Mouse (Mus musculus) C2C12 (cell line): Measurements from ENCODE around the gene Frmd4a. TPM values are rescaled to one million over a fixed set of nuclear protein-coding genes. Genes with fewer than 3 reads are reported as not detected.

Experiments
- H3K27me3 ChIP-seq: one replicate; pipeline ENCODE4 v1.6.1; 2011; ENCODE audit not compliant: control insufficient read depth, insufficient read depth, insufficient read length
- H3K36me3 ChIP-seq: one replicate; pipeline ENCODE4 v1.6.1; 2011; ENCODE audit not compliant: control insufficient read depth, insufficient read depth
- H3K4me3 ChIP-seq: one replicate; pipeline ENCODE4 v1.5.1; 2011; ENCODE audit warnings: mild to moderate bottlenecking, control low read depth; ENCODE audit not compliant: poor library complexity, insufficient read depth, severe bottlenecking
- H3K79me2 ChIP-seq: one replicate; pipeline ENCODE4 v1.6.1; 2011; ENCODE audit not compliant: control insufficient read depth, insufficient read depth
- H3K79me3 ChIP-seq: one replicate; pipeline ENCODE4 v1.6.1; 2011; ENCODE audit warnings: low read depth, control low read depth
- H3ac ChIP-seq: one replicate; pipeline ENCODE3; 2011; ENCODE audit warnings: low read depth; ENCODE audit not compliant: control insufficient read depth, insufficient read length
- CEBPB ChIP-seq: IDR thresholded peaks from one replicate; pipeline ENCODE4 v1.6.1; 2011; ENCODE audit warnings: low read depth, mild to moderate bottlenecking, control low read depth, moderate library complexity
- CTCF ChIP-seq: IDR thresholded peaks from one replicate; pipeline ENCODE4 v1.5.1; 2011; ENCODE audit not compliant: control insufficient read depth, insufficient read depth, insufficient read length
- FOSL1 ChIP-seq: IDR thresholded peaks from one replicate; pipeline ENCODE4 v1.8.0; 2011; ENCODE audit warnings: mild to moderate bottlenecking, low read length; ENCODE audit not compliant: poor library complexity, insufficient read depth, severe bottlenecking
- MAX ChIP-seq: IDR thresholded peaks from one replicate; pipeline ENCODE4 v1.6.1; 2011; ENCODE audit warnings: mild to moderate bottlenecking, control low read depth
- MYOD1 ChIP-seq: IDR thresholded peaks from one replicate; pipeline ENCODE4 v1.6.1; 2011; ENCODE audit warnings: low read depth; ENCODE audit not compliant: control insufficient read depth, insufficient read length
- MYOG ChIP-seq: IDR thresholded peaks from one replicate; pipeline ENCODE4 v1.6.1; 2011; ENCODE audit not compliant: control insufficient read depth, insufficient read length; ENCODE audit errors: extremely low read depth
- USF1 ChIP-seq: IDR thresholded peaks from one replicate; pipeline ENCODE4 v1.6.1; 2011; ENCODE audit warnings: low read depth, mild to moderate bottlenecking, control low read depth, moderate library complexity
- polyA plus RNA-seq: library from polyadenylated mRNA; unstranded; fragments of >200 nt; fragmentation: generic; extraction: Trizol; gene quantifications from one replicate; pipeline ENCODE4 v1.2.1, GENCODE M21; 2012; ENCODE audit warnings: missing spikeins

Frmd4a gene
- polyA plus RNA-seq, 1 experiment = 32.7 TPM

DNA sequence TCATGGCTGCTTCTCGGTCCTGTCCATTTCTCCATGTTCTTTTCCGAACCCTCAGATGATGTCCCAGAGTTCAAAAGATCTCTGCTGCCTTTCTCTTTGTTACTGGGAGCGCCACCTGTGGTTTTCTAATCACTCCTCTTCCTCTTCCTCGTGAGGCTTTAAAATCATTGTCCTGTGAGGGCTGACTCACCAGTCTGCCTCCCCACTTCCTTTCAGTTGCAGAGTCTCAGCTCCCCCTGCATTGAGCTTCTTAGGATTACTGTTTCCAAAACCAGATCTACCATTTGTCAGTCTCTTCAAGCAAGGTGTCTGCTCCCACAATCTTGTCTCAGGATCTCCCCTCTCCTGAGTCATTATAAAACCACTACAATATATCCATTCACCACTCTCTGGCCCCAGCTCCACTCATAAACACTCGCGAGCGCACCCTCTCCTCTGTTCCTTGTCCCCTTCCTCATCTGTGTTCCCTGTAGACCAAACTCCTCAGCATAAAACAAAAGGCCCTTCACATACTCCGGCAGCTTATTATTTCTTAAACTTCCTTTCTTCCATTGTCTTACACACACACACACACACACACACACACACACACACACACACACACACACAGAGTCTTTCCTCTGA, 392.4 kb downstream of the Frmd4a start:
- Histone ChIP-seq H3ac (peak overlapping the region; percentile 21), H3K4me3 (no peak overlapping the region), H3K36me3 (peaks cover 34% of the 10 kb centered on the region), H3K79me3 (peaks cover 92% of the 10 kb centered on the region), H3K27me3 (no peaks in the 10 kb centered on the region), H3K79me2 (peaks cover 100% of the 10 kb centered on the region)
- peak; percentile 59 for TF ChIP-seq FOSL1
- no peak for TF ChIP-seq CTCF
- no peak for TF ChIP-seq USF1
- TF ChIP-seq MYOD1 = peak; percentile 32
- TF ChIP-seq MYOG = no peak
- TF ChIP-seq MAX = no peak

DNA sequence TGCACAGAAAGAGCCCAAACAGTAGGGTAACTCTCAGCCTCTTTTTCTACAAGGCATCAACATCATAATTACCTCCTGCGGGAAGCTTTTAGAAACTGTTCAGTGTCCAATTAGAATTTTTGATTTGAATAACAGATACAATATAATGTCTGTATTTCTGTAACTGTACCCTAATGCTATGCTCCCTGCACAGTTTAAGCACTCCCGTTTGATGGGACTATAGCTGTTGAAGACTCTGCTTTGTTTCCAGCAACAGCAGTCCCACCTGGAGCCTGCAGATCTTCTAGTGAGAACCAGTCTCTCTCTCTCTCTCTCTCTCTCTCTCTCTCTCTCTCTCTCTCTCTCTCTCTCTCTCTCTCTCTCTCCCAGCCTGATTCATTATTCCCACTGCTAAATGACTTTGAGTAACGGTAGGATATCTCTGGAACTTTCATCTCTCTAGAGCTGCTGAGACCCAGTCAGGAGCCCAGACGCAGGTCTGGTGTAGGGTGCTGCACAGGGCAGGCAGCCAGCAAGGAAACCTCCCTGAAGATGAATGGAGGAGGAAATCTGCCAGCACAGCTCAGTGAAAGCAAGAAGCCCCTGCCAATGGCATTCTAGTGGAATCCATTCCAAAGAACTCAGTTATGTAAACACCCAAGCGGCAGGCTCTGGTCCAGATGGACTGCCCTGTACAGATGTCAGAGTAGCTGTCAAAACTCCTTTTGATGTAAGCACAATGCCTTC, 395.5 kb downstream of the Frmd4a start:
- Histone ChIP-seq H3ac (no peak overlapping the region), H3K27me3 (no peaks in the 10 kb centered on the region), H3K79me2 (peaks cover 100% of the 10 kb centered on the region), H3K36me3 (peaks cover 48% of the 10 kb centered on the region), H3K79me3 (peaks cover 91% of the 10 kb centered on the region), H3K4me3 (no peak overlapping the region)
- TF ChIP-seq CEBPB (no peak), MYOG (no peak)

DNA sequence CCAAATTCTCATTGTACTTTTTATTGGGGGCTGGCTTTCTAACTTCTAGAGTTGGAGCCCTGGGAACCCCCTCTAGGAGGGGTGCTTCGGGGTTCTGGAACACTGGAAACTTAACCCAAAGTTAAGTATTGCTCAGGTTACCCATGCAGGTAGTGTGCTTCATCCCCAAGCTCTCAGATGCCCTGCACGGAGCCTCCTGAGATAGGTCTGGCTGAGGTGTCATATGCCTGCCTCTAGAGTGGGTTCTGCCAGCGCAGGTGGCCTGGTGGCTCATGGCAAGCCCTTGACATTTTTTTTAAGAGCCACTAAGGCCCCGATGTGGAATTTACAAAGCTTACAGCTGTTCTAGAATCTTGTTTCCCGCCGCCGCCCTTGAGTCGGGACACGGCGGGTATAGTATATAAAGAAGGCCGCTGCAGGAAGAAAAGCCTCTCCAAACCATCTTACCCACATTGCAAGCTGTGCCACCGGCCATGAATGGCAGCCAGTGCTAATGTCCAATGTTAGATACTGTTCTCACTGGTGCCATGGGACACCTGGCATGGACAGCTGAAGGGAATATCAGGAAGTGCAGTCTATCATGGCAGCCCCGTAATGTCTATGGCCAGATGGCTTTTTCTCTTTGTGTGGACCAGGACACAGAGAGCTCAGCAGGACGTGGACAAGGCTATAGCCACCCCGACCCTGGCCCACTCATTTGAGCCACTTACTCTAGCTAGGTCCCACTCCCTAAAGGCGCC, 396.2 kb downstream of the Frmd4a start:
- Histone ChIP-seq H3K4me3 (no peak overlapping the region), H3K79me2 (peaks cover 100% of the 10 kb centered on the region), H3ac (no peak overlapping the region), H3K79me3 (peaks cover 91% of the 10 kb centered on the region), H3K36me3 (peaks cover 52% of the 10 kb centered on the region), H3K27me3 (no peaks in the 10 kb centered on the region)
- no peak for TF ChIP-seq MYOD1
- TF ChIP-seq CTCF = no peak
- no peak for TF ChIP-seq MAX
- no peak for TF ChIP-seq USF1
- TF ChIP-seq CEBPB = no peak
- TF ChIP-seq MYOG = no peak
- no peak for TF ChIP-seq FOSL1

DNA sequence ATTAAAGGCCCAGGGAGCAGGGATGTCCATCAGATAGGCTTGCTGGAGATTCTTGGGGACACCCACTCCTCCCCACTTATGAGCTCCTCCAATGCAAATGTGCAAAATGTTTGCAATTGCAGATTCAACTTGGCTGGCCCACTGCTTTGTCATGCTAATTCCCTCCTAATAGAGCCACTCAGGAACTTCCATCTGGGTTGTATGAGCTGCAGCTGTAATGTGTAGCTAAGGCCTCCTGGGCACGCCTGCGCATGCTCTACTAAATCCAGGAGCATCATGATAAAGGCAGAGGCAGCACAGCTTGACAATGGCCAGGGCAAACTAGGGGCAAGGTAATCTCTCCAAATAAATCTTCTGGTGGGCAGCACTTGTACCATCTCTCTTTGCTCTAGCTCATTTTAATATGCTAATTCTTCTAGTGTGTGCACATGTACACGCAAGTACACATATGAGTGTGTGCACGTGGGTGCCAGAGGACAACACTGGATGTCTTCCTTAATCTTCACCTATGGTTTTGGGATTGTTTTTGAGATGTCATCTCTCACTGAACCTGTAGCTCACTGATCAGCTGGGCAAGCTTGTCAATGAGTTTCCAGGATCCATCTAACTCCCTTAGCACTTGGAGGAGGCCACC, 403.3 kb downstream of the Frmd4a start:
- TF ChIP-seq MYOG = no peak
- TF ChIP-seq CEBPB = no peak
- TF ChIP-seq MYOD1 = no peak
- TF ChIP-seq MAX = no peak
- no peak for TF ChIP-seq CTCF
- no peak for TF ChIP-seq FOSL1
- no peak for TF ChIP-seq USF1
- peaks cover 78% of the 10 kb centered on the region for H3K79me3 ChIP-seq
- peaks cover 90% of the 10 kb centered on the region for H3K79me2 ChIP-seq
- no peaks in the 10 kb centered on the region for H3K27me3 ChIP-seq
- H3K36me3 ChIP-seq = peaks cover 43% of the 10 kb centered on the region
- H3ac ChIP-seq = no peak overlapping the region
- H3K4me3 ChIP-seq = no peak overlapping the region

DNA sequence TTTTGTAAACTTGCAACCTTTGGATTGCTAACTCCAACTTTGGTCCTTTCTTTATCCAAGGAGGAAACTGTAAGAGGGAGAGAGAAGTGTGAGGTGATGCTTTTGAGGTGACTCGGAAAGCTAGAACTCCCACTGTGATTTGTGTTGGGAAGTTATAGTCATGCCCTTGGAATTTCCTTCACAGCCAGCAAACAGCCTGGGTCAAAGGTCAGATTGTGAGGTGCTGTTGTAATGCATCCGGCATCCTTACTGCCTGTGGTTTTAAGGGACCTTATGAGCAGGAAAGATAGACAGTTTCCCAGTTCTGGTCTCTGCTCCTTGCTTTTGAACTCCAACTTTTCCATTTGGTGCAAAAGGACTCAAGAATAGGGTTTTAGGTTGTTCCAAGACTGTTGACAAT, 404.2 kb downstream of the Frmd4a start:
- TF ChIP-seq FOSL1 (peak; percentile 32), MYOG (no peak), CEBPB (peak; percentile 68)
- Histone ChIP-seq H3ac (no peak overlapping the region), H3K79me2 (peaks cover 90% of the 10 kb centered on the region), H3K79me3 (peaks cover 77% of the 10 kb centered on the region), H3K27me3 (no peaks in the 10 kb centered on the region), H3K36me3 (peaks cover 39% of the 10 kb centered on the region), H3K4me3 (no peak overlapping the region)

DNA sequence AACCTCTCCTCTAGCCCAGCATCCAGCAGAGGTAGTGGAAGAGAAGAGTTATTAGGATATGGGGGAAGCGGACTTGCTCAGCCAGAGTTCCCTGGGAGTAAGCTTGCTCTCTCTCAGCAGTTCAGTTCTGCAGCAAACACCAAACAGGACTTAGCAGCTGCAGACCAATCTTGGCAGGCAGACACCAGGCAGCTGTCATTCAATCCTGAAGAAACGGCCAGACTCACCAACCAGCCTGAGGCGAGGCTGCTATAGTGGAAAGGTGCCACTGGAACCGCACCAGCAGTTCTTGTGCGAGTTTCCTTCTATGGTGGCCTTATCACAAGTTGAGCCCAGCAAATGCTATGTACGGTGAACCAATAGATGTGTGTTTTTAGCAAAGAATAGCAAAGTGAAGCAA, 406.4 kb downstream of the Frmd4a start:
- Histone ChIP-seq H3K36me3 (peaks cover 32% of the 10 kb centered on the region), H3K4me3 (no peak overlapping the region), H3K27me3 (no peaks in the 10 kb centered on the region), H3ac (no peak overlapping the region), H3K79me3 (peaks cover 65% of the 10 kb centered on the region), H3K79me2 (peaks cover 85% of the 10 kb centered on the region)
- no peak for TF ChIP-seq MYOG
- no peak for TF ChIP-seq MAX
- TF ChIP-seq MYOD1 = peak; percentile 12
- no peak for TF ChIP-seq USF1
- no peak for TF ChIP-seq FOSL1
- no peak for TF ChIP-seq CEBPB
- TF ChIP-seq CTCF = no peak
